Mouse (Mus musculus) neural tube, embryonic 11.5 days (tissue): Measurements from ENCODE around the gene Prelid3b. TPM values are rescaled to one million over a fixed set of nuclear protein-coding genes. Genes with fewer than 3 reads are reported as not detected.

ENCODE experiments used
- ATAC-seq: fragments of 200-750 bp; cut with Nextera tagmentation; 2 replicates; pipeline ENCODE4 v1.8.0; 2017; ENCODE audit warnings: moderate number of reproducible peaks, mild to moderate bottlenecking, moderate TSS enrichment, moderate library complexity; ENCODE audit not compliant: insufficient read depth, low FRiP score, low TSS enrichment
- DNase-seq: peaks from one replicate; pipeline ENCODE4 v3.0.0-alpha.2; 2015; ENCODE audit warnings: low spot score
- H3K27ac ChIP-seq: fragments of 300-500 bp; sonication (generic); 2 replicates; pipeline ENCODE4 v1.5.1; 2014; ENCODE audit warnings: low read depth, mild to moderate bottlenecking, low read length
- H3K27me3 ChIP-seq: fragments of 300-500 bp; sonication (generic); 2 replicates; pipeline ENCODE4 v1.6.1; 2014; ENCODE audit warnings: mild to moderate bottlenecking, low read length, mixed read lengths; ENCODE audit not compliant: control insufficient read depth, insufficient read depth
- H3K36me3 ChIP-seq: fragments of 300-500 bp; sonication (generic); 2 replicates; pipeline ENCODE4 v1.6.1; 2014; ENCODE audit warnings: mild to moderate bottlenecking, low read length, moderate library complexity, mixed read lengths; ENCODE audit not compliant: control insufficient read depth, insufficient read depth
- H3K4me1 ChIP-seq: fragments of 300-500 bp; sonication (generic); 2 replicates; pipeline ENCODE4 v1.6.1; 2014; ENCODE audit warnings: low read length, mixed read lengths; ENCODE audit not compliant: control insufficient read depth, insufficient read depth
- H3K4me2 ChIP-seq: fragments of 300-500 bp; sonication (generic); 2 replicates; pipeline ENCODE4 v1.6.1; 2014; ENCODE audit warnings: low read depth, mild to moderate bottlenecking, moderate library complexity
- H3K4me3 ChIP-seq: fragments of 300-500 bp; sonication (generic); 2 replicates; pipeline ENCODE4 v1.5.1; 2014; ENCODE audit warnings: low read depth, low read length
- H3K9ac ChIP-seq: fragments of 300-500 bp; sonication (generic); 2 replicates; pipeline ENCODE4 v1.6.1; 2014; ENCODE audit warnings: mild to moderate bottlenecking, low read length
- H3K9me3 ChIP-seq: fragments of 300-500 bp; sonication (generic); 2 replicates; pipeline ENCODE4 v1.6.1; 2016; ENCODE audit warnings: low read length; ENCODE audit not compliant: control insufficient read depth
- WGBS: fragments of 180-500 bp; shearing (Covaris S2); extraction: QIAGEN DNeasy Blood & Tissue Kit; methylation state at CpG from one replicate; pipeline ENCODE4 v1.1.7; 2014; 5-methylcytosine and 5-hydroxymethylcytosine counted together
- polyA plus RNA-seq: library from polyadenylated mRNA; unstranded; fragments of >200 nt; fragmentation: Nextera tagmentation; extraction: Ambion mirVana; gene quantifications from 2 replicates; pipeline ENCODE4 v1.2.1, GENCODE M21; 2014

The Prelid3b gene
- polyA plus RNA-seq, 1 experiment from 2014 or later, result 121 TPM

DNA sequence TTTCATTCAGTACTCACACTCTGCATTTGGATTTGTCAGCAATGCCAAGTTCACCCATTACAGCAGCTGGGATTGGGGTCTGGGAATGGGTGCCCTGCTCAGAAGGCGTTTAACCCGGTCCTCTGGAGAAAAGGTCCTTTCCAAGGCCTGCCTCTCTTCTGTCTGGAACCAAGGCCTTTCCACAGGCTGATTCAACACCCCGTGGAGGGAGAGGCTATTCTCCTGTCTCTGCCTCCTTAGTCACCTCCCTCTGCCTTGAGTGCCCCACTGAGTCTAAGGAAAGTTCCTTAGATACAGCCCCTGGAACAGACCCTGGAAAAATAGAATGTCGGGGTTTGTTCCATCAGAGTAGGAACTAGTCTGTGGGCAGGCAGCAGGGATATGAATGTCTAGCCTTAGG, 24.5 kb downstream of the Prelid3b start:
- no peaks in the 10 kb centered on the region for H3K27me3 ChIP-seq
- H3K27ac ChIP-seq, result no peak overlapping the region
- DNase-seq, result no peak
- no peak overlapping the region for H3K9ac ChIP-seq
- H3K4me3 ChIP-seq, result no peak overlapping the region
- 84% methylated on average over 4 of the region's 4 CpGs for WGBS
- no peak for ATAC-seq
- no peaks in the 10 kb centered on the region for H3K9me3 ChIP-seq
- no peaks in the 10 kb centered on the region for H3K4me1 ChIP-seq
- H3K36me3 ChIP-seq, result no peaks in the 10 kb centered on the region
- H3K4me2 ChIP-seq, result no peak overlapping the region

GRCm38 (mm10) chr2:174446905-174447304, 26.0 kb downstream of the Prelid3b start:
- Histone ChIP-seq H3K9ac (no peak overlapping the region), H3K27me3 (no peaks in the 10 kb centered on the region), H3K9me3 (no peaks in the 10 kb centered on the region), H3K27ac (no peak overlapping the region), H3K4me2 (no peak overlapping the region), H3K36me3 (no peaks in the 10 kb centered on the region), H3K4me3 (no peak overlapping the region), H3K4me1 (no peaks in the 10 kb centered on the region)
- 69% methylated on average over 8 of the region's 8 CpGs for WGBS
- DNase-seq (no peak), ATAC-seq (no peak)

- ATAC-seq (no peak), DNase-seq (no peak)
- no peaks in the 10 kb centered on the region for H3K4me1 ChIP-seq
- no peak overlapping the region for H3K4me2 ChIP-seq
- no peaks in the 10 kb centered on the region for H3K36me3 ChIP-seq
- no peak overlapping the region for H3K27ac ChIP-seq
- H3K9me3 ChIP-seq, result no peaks in the 10 kb centered on the region
- no peaks in the 10 kb centered on the region for H3K27me3 ChIP-seq
- H3K4me3 ChIP-seq, result no peak overlapping the region
- no peak overlapping the region for H3K9ac ChIP-seq
- WGBS, result 44% methylated on average over 7 of the region's 7 CpGs
These were observed 26.4 kb downstream of the Prelid3b start for GRCm38 (mm10) chr2:174446492-174446891.

GRCm38 (mm10) chr2:174445018-174445417, 27.9 kb downstream of the Prelid3b start:
- Histone ChIP-seq H3K4me2 (no peak overlapping the region), H3K27ac (no peak overlapping the region), H3K9ac (no peak overlapping the region), H3K9me3 (no peaks in the 10 kb centered on the region), H3K27me3 (no peaks in the 10 kb centered on the region), H3K4me1 (no peaks in the 10 kb centered on the region), H3K36me3 (no peaks in the 10 kb centered on the region), H3K4me3 (no peak overlapping the region)
- WGBS, result 87% methylated on average over 6 of the region's 6 CpGs
- ATAC-seq, result no peak
- no peak for DNase-seq

DNA sequence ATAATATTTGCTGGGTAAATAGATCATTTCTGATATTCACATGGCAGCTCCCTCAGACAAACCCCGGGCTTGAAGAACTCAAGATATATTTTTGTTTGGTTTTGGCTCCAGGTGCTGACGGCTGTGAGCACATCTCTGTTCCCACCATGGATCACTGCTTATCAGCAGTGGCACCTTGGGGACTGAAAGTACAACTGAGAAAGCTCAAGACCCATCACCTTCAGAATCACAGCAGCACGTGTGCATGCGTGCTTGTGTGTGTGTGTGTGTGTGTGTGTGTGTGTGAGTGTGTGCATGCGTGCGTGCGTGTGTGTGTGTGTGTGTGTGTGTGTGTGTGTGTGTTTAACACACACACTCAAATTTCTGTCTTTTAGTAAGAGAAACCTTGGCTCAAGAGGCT, 28.5 kb downstream of the Prelid3b start:
- 88% methylated on average over 7 of the region's 7 CpGs for WGBS
- Histone ChIP-seq H3K4me2 (no peak overlapping the region), H3K9ac (no peak overlapping the region), H3K27me3 (no peaks in the 10 kb centered on the region), H3K9me3 (no peaks in the 10 kb centered on the region), H3K4me3 (no peak overlapping the region), H3K36me3 (no peaks in the 10 kb centered on the region), H3K27ac (no peak overlapping the region), H3K4me1 (no peaks in the 10 kb centered on the region)
- no peak for ATAC-seq
- DNase-seq, result no peak

- ATAC-seq, result no peak
These were observed 29.8 kb downstream of the Prelid3b start for GRCm38 (mm10) chr2:174443046-174443445.

GRCm38 (mm10) chr2:174442460-174442859, 30.4 kb downstream of the Prelid3b start:
- H3K4me3 ChIP-seq, result no peak overlapping the region
- no peaks in the 10 kb centered on the region for H3K9me3 ChIP-seq
- no peak for ATAC-seq
- H3K27me3 ChIP-seq, result no peaks in the 10 kb centered on the region
- no peak overlapping the region for H3K9ac ChIP-seq
- peaks cover 7% of the 10 kb centered on the region; the same call in 1 of the 2 replicates for H3K4me1 ChIP-seq
- H3K4me2 ChIP-seq, result no peak overlapping the region
- H3K27ac ChIP-seq, result no peak overlapping the region
- DNase-seq, result no peak
- no peaks in the 10 kb centered on the region for H3K36me3 ChIP-seq
- WGBS, result 67% methylated on average over 9 of the region's 9 CpGs

More at GRCm38 (mm10) chr2:174443046-174443445, 29.8 kb downstream of the Prelid3b start:
- no peak for DNase-seq
- WGBS, result 69% methylated on average over 2 of the region's 2 CpGs
- no peaks in the 10 kb centered on the region for H3K27me3 ChIP-seq
- H3K4me3 ChIP-seq, result no peak overlapping the region
- no peak overlapping the region for H3K27ac ChIP-seq
- no peaks in the 10 kb centered on the region for H3K9me3 ChIP-seq
- H3K4me1 ChIP-seq, result peaks cover 4% of the 10 kb centered on the region; the same call in 1 of the 2 replicates
- no peaks in the 10 kb centered on the region for H3K36me3 ChIP-seq
- H3K4me2 ChIP-seq, result no peak overlapping the region
- no peak overlapping the region for H3K9ac ChIP-seq

DNA sequence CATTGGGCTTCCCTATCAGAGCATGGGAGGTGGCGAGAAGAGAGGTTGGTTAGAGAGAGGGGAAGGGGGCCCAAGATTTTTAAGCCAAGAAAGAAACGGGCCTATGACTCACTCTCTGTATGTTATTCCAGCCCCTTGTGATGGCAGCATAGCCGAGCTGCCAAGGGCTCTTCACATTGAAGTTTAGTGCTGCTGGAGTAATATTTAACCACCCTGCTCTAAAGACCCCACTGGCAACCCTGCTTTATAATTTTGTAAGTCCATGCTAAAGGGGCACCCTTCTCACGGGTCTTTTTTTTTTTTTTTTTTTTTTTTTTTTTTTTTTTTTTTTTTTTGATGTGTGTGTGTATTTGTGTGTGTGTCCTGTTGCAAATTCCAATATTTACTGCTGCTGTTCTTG, 31.0 kb downstream of the Prelid3b start:
- WGBS, result 74% methylated on average over 4 of the region's 4 CpGs
- peaks cover 7% of the 10 kb centered on the region; the same call in 1 of the 2 replicates for H3K4me1 ChIP-seq

DNA sequence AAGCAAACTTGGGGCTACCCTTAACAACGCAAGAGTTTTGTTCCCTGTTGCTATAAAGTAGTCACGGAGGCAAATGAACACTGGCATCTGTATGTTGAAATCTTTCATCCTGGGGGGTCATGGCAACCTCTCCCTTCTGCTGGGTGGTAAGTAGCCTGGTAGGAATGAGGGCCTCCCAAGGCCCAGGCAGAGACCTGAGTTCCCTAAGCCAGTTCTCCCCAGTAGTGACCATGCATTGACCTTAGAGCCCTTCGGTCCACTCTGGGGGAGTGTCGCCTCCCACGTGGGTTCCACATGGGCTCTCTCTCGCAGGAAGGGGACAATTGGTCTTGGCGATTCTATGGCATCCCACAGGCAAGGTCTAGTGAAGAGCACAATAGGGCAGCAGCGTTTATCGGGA, 32.9 kb downstream of the Prelid3b start:
- no peaks in the 10 kb centered on the region for H3K27me3 ChIP-seq
- 77% methylated on average over 9 of the region's 9 CpGs for WGBS
- H3K9me3 ChIP-seq, result no peaks in the 10 kb centered on the region
- ATAC-seq (no peak), DNase-seq (no peak)
- no peak overlapping the region for H3K27ac ChIP-seq
- H3K9ac ChIP-seq, result no peak overlapping the region
- no peak overlapping the region for H3K4me3 ChIP-seq
- H3K4me2 ChIP-seq, result no peak overlapping the region
- H3K36me3 ChIP-seq, result no peaks in the 10 kb centered on the region
- peaks cover 7% of the 10 kb centered on the region; the same call in 1 of the 2 replicates for H3K4me1 ChIP-seq

More for the DNA sequence above, 31.0 kb downstream of the Prelid3b start:
- no peak overlapping the region for H3K27ac ChIP-seq
- ATAC-seq, result no peak
- no peaks in the 10 kb centered on the region for H3K36me3 ChIP-seq
- DNase-seq, result no peak
- H3K4me3 ChIP-seq, result no peak overlapping the region
- H3K27me3 ChIP-seq, result no peaks in the 10 kb centered on the region
- H3K4me2 ChIP-seq, result no peak overlapping the region
- no peak overlapping the region for H3K9ac ChIP-seq
- H3K9me3 ChIP-seq, result no peaks in the 10 kb centered on the region
